Mouse (Mus musculus) kidney, adult 2 months (tissue): ENCODE results near the gene Rasal2. TPM values are rescaled to one million over a fixed set of nuclear protein-coding genes. Genes with fewer than 3 reads are reported as not detected.
A peak's percentile ranks its signal among the peaks of the same experiment; 100 is the strongest.

Experiments
- DNase-seq: peaks from one replicate; pipeline ENCODE4 v3.0.0; 2021
- H3K27ac ChIP-seq: fragments of 200-500 bp; 2 replicates; pipeline ENCODE4 v1.5.1; 2012; ENCODE audit warnings: low read depth, low read length, control low read depth, inconsistent platforms; ENCODE audit not compliant: insufficient read depth
- H3K27me3 ChIP-seq: fragments of 200-500 bp; replicated peaks from 2 replicates; pipeline ENCODE4 v1.6.1; 2012; ENCODE audit warnings: mild to moderate bottlenecking, moderate library complexity, low read length, inconsistent platforms; ENCODE audit not compliant: control insufficient read depth, insufficient read depth
- H3K36me3 ChIP-seq: fragments of 200-500 bp; 2 replicates; pipeline ENCODE4 v1.6.1; 2012; ENCODE audit warnings: mild to moderate bottlenecking, moderate library complexity, low read length, inconsistent platforms; ENCODE audit not compliant: control insufficient read depth, insufficient read depth
- H3K4me1 ChIP-seq: fragments of 200-500 bp; 2 replicates; pipeline ENCODE4 v1.6.1; 2011; ENCODE audit warnings: low read length; ENCODE audit not compliant: control insufficient read depth, insufficient read depth
- H3K4me3 ChIP-seq: fragments of 200-500 bp; 2 replicates; pipeline ENCODE4 v1.5.1; 2011; ENCODE audit warnings: mild to moderate bottlenecking, low read depth, low read length, control low read depth; ENCODE audit not compliant: insufficient read depth
- CTCF ChIP-seq: fragments of 200-500 bp; conservative IDR thresholded peaks from 2 replicates; pipeline ENCODE4 v1.5.1; 2011; ENCODE audit warnings: low read depth, mild to moderate bottlenecking, control low read depth, low read length, moderate library complexity, mixed read lengths; ENCODE audit not compliant: insufficient read depth, insufficient read length
- POLR2A ChIP-seq: fragments of 200-500 bp; IDR thresholded peaks from one replicate; pipeline ENCODE4 v1.6.1; 2011; ENCODE audit warnings: low read depth, low read length, control low read depth
- WGBS: fragments of 180-500 bp; shearing (Covaris S2); methylation state at CpG from one replicate; pipeline ENCODE4 v1.1.7; 2018; 5-methylcytosine and 5-hydroxymethylcytosine counted together
- polyA plus RNA-seq: library from polyadenylated mRNA; depleted of rRNA; stranded (reverse); fragments of >200 nt; gene quantifications from 2 replicates; pipeline ENCODE4 v1.2.3, GENCODE M21; 2012

The Rasal2 gene
- polyA plus RNA-seq, 1 experiment, result 3.4 TPM

DNA sequence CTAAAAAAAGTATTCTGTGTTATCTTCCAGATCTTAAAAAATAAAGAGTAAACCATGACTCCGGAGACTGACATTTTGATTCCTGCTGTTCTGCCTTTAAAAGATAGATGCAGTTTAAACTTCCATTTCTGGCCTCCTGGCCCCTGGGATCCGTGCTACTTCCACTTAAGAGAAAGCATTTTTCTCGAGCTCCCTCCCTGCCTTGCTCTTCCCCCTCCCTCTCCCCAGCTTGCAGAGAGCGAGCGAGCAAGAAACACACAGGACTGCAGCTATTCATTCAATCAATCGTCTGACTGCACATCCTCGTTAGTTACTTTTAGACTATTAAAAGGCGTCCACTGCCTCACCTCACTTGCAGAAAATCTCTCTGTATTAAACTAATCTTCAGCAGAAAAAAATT is 181.4 kb downstream of the Rasal2 start:
- Histone ChIP-seq H3K4me3 (no peak overlapping the region), H3K4me1 (0 out of 2 replicates have a peak, but pooled peaks cover 3% of the 10 kb centered on the region), H3K36me3 (no peaks in the 10 kb centered on the region), H3K27me3 (no peaks in the 10 kb centered on the region), H3K27ac (no peak overlapping the region)
- TF ChIP-seq CTCF (no peak), POLR2A (no peak)
- peak; percentile 7 for DNase-seq
- 24% methylated on average over 8 of the region's 8 CpGs for WGBS

DNA sequence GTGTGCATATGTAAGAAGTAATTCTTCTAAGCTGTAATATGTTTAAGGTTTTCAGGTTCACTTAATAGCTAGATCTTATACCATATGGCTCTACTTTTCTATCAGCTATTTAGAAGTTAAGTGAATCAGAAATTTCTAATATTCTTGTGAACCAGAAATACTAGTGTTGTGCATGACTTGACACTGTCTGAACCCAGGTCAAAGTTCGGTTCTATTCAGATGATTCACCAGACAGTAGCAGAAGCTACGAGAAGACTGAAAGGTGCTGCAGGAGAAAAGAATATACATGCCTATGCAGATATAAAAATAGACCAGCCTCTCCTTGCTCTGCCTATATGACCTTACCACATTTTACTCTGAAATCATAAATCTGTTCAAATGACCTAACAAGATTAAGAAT is 182.0 kb downstream of the Rasal2 start:
- TF ChIP-seq POLR2A, result no peak
- TF ChIP-seq CTCF, result no peak
- no peaks in the 10 kb centered on the region for H3K27me3 ChIP-seq
- H3K4me1 ChIP-seq, result 0 out of 2 replicates have a peak, but pooled peaks cover 3% of the 10 kb centered on the region
- H3K27ac ChIP-seq, result no peak overlapping the region
- WGBS, result 52% methylated on average over 2 of the region's 2 CpGs
- no peaks in the 10 kb centered on the region for H3K36me3 ChIP-seq
- peak; percentile 75 for DNase-seq
- H3K4me3 ChIP-seq, result no peak overlapping the region

DNA sequence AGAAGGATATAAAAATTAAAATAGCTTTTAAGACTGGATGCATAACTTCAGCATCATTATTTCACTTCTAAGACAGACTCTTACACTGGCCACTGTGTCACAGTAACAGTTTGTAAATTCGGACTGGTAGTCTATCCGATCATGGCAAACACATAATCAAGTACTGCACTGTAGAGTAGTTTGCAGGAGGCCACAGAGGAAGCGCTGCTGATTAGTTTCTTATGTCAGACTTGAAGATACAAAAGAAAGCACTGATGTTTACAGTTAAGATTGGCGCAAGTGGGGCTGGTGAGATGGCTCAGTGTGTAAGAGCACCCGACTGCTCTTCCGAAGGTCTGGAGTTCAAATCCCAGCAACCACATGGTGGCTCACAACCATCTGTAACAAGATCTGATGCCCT is 187.4 kb downstream of the Rasal2 start:
- H3K27ac ChIP-seq, result no peak overlapping the region
- no peaks in the 10 kb centered on the region for H3K4me1 ChIP-seq
- WGBS, result 96% methylated on average over 6 of the region's 6 CpGs
- no peaks in the 10 kb centered on the region for H3K36me3 ChIP-seq
- DNase-seq, result no peak
- no peak overlapping the region for H3K4me3 ChIP-seq
- TF ChIP-seq POLR2A (no peak), CTCF (no peak)
- H3K27me3 ChIP-seq, result no peaks in the 10 kb centered on the region

DNA sequence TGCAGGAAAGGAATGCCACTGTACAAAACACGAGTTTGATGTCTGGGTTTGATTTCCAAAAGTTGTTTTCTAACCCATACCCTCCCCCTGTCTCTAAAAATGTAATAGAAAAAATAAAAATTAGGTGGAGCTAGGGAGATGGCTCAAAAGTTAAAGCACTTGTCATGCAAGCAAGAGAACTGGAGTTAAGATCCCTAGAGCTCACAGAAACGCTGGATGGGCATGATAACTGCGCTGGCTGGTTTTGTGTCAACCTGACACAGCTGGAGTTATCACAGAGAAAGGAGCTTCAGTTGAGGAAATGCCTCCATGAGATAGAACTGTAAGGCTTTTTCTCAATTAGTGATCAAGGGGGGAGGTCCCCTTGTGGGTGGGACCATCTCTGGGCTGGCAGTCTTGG is 191.5 kb downstream of the Rasal2 start:
- WGBS, result 89% methylated on average over 3 of the region's 3 CpGs
- no peaks in the 10 kb centered on the region for H3K27me3 ChIP-seq
- DNase-seq, result no peak
- no peaks in the 10 kb centered on the region for H3K4me1 ChIP-seq
- TF ChIP-seq CTCF (no peak), POLR2A (no peak)
- no peak overlapping the region for H3K27ac ChIP-seq
- H3K36me3 ChIP-seq, result no peaks in the 10 kb centered on the region
- no peak overlapping the region for H3K4me3 ChIP-seq

DNA sequence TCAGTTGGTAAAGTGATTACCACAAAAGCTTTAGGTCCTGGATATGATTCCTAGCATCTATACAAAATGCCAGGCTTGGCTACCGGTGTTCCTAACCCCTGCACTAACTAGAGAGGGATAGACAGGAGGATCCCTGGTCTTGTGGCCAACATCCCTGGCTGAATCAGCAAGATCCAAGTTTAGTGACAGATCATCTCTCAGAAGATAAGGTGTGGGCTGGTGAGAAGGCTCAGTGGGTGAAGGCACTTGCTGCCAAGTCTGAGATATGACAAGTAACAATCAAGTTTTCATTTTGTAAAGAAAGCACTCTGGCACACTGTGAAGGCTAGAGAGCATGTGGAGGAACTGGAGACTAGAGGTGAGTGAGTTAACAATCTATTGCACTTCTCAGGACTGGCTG is 191.9 kb downstream of the Rasal2 start:
- 100% methylated on average over 1 of the region's 1 CpGs for WGBS
- Histone ChIP-seq H3K27me3 (no peaks in the 10 kb centered on the region), H3K27ac (no peak overlapping the region), H3K4me1 (no peaks in the 10 kb centered on the region), H3K36me3 (no peaks in the 10 kb centered on the region), H3K4me3 (no peak overlapping the region)
- TF ChIP-seq CTCF (no peak), POLR2A (no peak)
- DNase-seq, result no peak

DNA sequence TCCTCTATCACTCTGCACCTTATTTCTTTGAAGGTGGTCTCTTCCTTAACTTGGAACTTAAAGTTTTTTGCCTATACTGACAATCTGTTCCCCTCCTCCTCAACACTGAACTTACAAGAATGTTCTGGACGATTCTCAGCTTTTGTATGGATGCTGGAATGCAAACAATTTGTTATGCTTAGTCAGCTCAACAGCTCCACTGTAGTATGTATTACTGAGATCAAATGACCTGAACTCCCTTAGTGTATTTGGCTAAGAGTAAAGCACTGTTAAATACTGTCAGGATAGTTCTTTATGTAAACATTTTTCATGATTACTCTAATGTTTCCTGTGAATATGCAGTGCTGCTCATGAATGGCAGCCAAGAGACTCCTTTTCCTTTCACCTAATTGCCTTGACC is 203.6 kb downstream of the Rasal2 start:
- no peak for DNase-seq
- 4% methylated on average over 1 of the region's 1 CpGs for WGBS
- Histone ChIP-seq H3K4me1 (no peaks in the 10 kb centered on the region), H3K4me3 (no peak overlapping the region), H3K27ac (no peak overlapping the region), H3K36me3 (no peaks in the 10 kb centered on the region), H3K27me3 (no peaks in the 10 kb centered on the region)
- TF ChIP-seq CTCF, result no peak
- no peak for TF ChIP-seq POLR2A

DNA sequence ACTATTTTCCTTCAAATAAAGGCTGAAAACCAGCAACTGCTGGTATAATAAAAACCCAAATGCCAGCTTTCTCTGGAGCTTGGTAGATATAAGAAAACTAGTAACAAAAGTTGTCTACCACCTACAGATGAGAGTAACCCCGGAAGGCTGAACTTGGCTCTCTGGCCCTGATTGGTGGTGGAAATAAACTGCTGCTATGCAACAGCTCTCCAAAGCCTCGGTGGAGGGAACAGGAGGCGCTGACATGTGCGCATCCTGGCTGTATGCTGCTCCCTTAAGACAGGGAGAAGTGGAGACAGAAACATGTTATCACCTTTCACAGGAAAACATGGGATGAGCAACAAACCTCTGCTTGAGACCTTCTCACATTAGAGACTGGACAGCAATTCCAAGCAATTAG is 206.7 kb downstream of the Rasal2 start:
- no peaks in the 10 kb centered on the region for H3K36me3 ChIP-seq
- no peak overlapping the region for H3K27ac ChIP-seq
- 68% methylated on average over 4 of the region's 4 CpGs for WGBS
- DNase-seq, result no peak
- no peaks in the 10 kb centered on the region for H3K27me3 ChIP-seq
- H3K4me3 ChIP-seq, result no peak overlapping the region
- H3K4me1 ChIP-seq, result no peaks in the 10 kb centered on the region
- TF ChIP-seq POLR2A (no peak), CTCF (no peak)

DNA sequence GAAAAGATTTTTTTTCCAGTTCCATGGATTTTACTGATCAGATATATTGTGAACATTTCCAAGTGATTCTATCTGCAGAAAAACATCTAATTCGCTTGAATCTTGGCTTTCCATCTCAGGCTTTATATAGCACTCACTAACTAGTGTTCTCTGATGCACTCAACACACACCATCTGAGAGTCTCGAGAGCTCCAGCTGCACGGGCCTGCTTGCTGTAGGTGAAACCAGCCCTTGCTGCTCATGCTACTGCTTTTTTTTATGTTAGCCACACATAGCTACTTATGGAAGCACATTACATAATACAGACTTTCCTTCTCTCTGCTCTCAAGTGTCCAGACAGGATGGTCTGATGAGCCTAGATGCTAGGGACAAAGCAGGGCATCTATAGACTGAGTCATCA is 229.4 kb downstream of the Rasal2 start:
- WGBS, result 66% methylated on average over 3 of the region's 3 CpGs
- no peaks in the 10 kb centered on the region for H3K36me3 ChIP-seq
- no peak overlapping the region for H3K27ac ChIP-seq
- no peak overlapping the region for H3K4me3 ChIP-seq
- no peaks in the 10 kb centered on the region for H3K27me3 ChIP-seq
- H3K4me1 ChIP-seq, result no peaks in the 10 kb centered on the region
- DNase-seq, result no peak
- no peak for TF ChIP-seq POLR2A
- TF ChIP-seq CTCF, result no peak
